Mouse (Mus musculus) hindbrain, embryonic 11.5 days (tissue): Measurements from ENCODE around the gene Grid1. TPM values are rescaled to one million over a fixed set of nuclear protein-coding genes. Genes with fewer than 3 reads are reported as not detected.

Experiments
- ATAC-seq: fragments of 200-750 bp; cut with Nextera tagmentation; 2 replicates; pipeline ENCODE4 v1.8.0; 2017; ENCODE audit warnings: mild to moderate bottlenecking, moderate TSS enrichment, moderate library complexity; ENCODE audit not compliant: low FRiP score
- DNase-seq: peaks from one replicate; pipeline ENCODE4 v3.0.0-alpha.2; 2015; ENCODE audit warnings: low spot score
- H3K27ac ChIP-seq: fragments of 300-500 bp; sonication (generic); 2 replicates; pipeline ENCODE4 v1.5.1; 2014; ENCODE audit warnings: mild to moderate bottlenecking, low read depth, low read length
- H3K27me3 ChIP-seq: fragments of 300-500 bp; sonication (generic); 2 replicates; pipeline ENCODE4 v1.6.1; 2014; ENCODE audit warnings: mild to moderate bottlenecking, low read length, moderate library complexity, mixed read lengths; ENCODE audit not compliant: control insufficient read depth, insufficient read depth
- H3K36me3 ChIP-seq: fragments of 300-500 bp; sonication (generic); 2 replicates; pipeline ENCODE4 v1.6.1; 2014; ENCODE audit warnings: mild to moderate bottlenecking, low read length, moderate library complexity, mixed read lengths; ENCODE audit not compliant: control insufficient read depth, insufficient read depth
- H3K4me1 ChIP-seq: fragments of 300-500 bp; sonication (generic); replicated peaks from 2 replicates; pipeline ENCODE4 v1.6.1; 2014; ENCODE audit warnings: low read length, mixed read lengths; ENCODE audit not compliant: control insufficient read depth, insufficient read depth
- H3K4me2 ChIP-seq: fragments of 300-500 bp; sonication (generic); replicated peaks from 2 replicates; pipeline ENCODE4 v1.6.1; 2014; ENCODE audit warnings: mild to moderate bottlenecking, low read depth, low read length
- H3K4me3 ChIP-seq: fragments of 300-500 bp; sonication (generic); 2 replicates; pipeline ENCODE4 v1.5.1; 2014; ENCODE audit warnings: low read depth, low read length
- H3K9ac ChIP-seq: fragments of 300-500 bp; sonication (generic); 2 replicates; pipeline ENCODE4 v1.6.1; 2014; ENCODE audit warnings: low read depth, low read length
- H3K9me3 ChIP-seq: fragments of 300-500 bp; sonication (generic); 2 replicates; pipeline ENCODE4 v1.6.1; 2016; ENCODE audit warnings: low read length; ENCODE audit not compliant: control insufficient read depth
- WGBS: fragments of 180-500 bp; shearing (Covaris S2); extraction: QIAGEN DNeasy Blood & Tissue Kit; methylation state at CpG from one replicate; pipeline ENCODE4 v1.1.7; 2014; 5-methylcytosine and 5-hydroxymethylcytosine counted together
- polyA plus RNA-seq: library from polyadenylated mRNA; unstranded; fragments of >200 nt; fragmentation: Nextera tagmentation; extraction: Ambion mirVana; gene quantifications from 2 replicates; pipeline ENCODE4 v1.2.1, GENCODE M21; 2014

Grid1 gene
- polyA plus RNA-seq, 1 experiment from 2014 or later = 0.54 TPM

DNA sequence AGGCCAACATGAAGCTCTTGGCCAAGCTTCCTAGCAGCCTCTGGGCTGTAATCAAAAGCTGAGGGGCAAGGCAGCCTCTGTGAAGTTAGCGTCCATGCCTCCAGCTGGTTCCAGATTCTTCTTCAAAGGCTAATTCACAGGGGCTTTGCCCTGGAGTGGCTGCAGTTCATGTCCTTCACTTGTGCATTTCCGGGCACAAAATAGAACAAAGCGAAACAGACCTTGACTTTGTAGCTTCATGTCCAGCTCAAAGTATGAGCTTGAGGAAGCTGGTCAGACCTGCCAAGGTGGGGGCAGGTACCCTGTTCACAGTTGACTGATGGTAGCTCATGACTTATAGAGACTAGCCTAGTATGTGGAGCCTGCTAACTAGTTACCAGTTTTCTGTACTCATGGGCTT lies 356.1 kb downstream of the Grid1 start:
- ATAC-seq (no peak), DNase-seq (no peak)
- Histone ChIP-seq H3K9ac (no peak overlapping the region), H3K27me3 (no peaks in the 10 kb centered on the region), H3K4me1 (no peaks in the 10 kb centered on the region), H3K4me2 (no peak overlapping the region), H3K4me3 (no peak overlapping the region), H3K36me3 (no peaks in the 10 kb centered on the region), H3K9me3 (no peaks in the 10 kb centered on the region), H3K27ac (no peak overlapping the region)
- 91% methylated on average over 3 of the region's 3 CpGs for WGBS

DNA sequence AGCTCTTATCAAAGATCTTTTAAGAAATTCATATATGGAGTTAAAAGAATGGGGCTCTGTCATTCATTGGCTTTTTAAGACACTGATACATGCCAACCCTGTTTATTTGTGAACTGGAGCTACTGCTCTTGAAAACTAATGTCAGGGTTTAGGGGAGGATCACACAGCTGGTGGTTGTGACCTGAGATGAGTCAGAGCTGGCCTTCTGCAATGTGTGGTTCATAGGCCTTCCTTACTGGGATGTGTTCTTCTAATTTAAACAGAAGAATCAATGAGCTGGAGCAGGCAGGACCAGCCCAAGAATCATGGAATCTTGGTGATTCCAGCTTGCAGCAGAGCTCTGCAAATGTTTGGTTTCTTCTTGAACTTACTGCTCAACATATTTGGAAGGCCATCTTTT lies 359.2 kb downstream of the Grid1 start:
- H3K9me3 ChIP-seq = no peaks in the 10 kb centered on the region
- no peak for DNase-seq
- H3K4me3 ChIP-seq = no peak overlapping the region
- H3K4me2 ChIP-seq = no peak overlapping the region
- no peak for ATAC-seq
- H3K9ac ChIP-seq = no peak overlapping the region
- no peak overlapping the region for H3K27ac ChIP-seq
- no peaks in the 10 kb centered on the region for H3K36me3 ChIP-seq
- no peaks in the 10 kb centered on the region for H3K4me1 ChIP-seq
- H3K27me3 ChIP-seq = no peaks in the 10 kb centered on the region

DNA sequence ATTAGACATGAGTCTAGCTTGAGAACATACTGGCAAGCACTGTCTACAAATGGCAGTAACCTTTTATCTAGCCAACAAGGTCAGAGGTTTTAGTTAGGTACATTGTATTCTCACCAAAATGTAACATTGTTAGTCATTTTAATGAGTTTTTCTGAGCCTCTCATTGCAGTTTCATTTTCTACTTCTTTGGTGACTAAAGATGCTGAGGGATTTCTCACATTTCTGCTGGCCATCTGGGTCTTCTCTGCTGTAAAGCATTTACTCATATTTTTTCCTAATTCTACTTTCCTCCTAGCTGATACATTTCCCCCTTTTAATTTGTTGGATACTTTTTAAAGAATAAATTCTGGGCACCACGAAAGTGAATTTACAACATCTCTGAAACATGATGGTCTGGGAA lies 365.5 kb downstream of the Grid1 start:
- WGBS = 75% methylated on average over 1 of the region's 1 CpGs
- Histone ChIP-seq H3K4me1 (no peaks in the 10 kb centered on the region), H3K27ac (no peak overlapping the region), H3K4me2 (no peak overlapping the region), H3K9me3 (no peaks in the 10 kb centered on the region), H3K36me3 (no peaks in the 10 kb centered on the region), H3K27me3 (no peaks in the 10 kb centered on the region), H3K4me3 (no peak overlapping the region), H3K9ac (no peak overlapping the region)
- DNase-seq (no peak), ATAC-seq (no peak)

- no peaks in the 10 kb centered on the region for H3K9me3 ChIP-seq
- H3K4me3 ChIP-seq = no peak overlapping the region
- 90% methylated on average over 6 of the region's 6 CpGs for WGBS
- H3K36me3 ChIP-seq = no peaks in the 10 kb centered on the region
- no peak for ATAC-seq
- H3K4me2 ChIP-seq = no peak overlapping the region
- H3K27me3 ChIP-seq = no peaks in the 10 kb centered on the region
- H3K4me1 ChIP-seq = no peaks in the 10 kb centered on the region
- DNase-seq = no peak
- H3K27ac ChIP-seq = no peak overlapping the region
- H3K9ac ChIP-seq = no peak overlapping the region
Measured at GRCm38 (mm10) chr14:35192256-35192655, 372.3 kb downstream of the Grid1 start.

DNA sequence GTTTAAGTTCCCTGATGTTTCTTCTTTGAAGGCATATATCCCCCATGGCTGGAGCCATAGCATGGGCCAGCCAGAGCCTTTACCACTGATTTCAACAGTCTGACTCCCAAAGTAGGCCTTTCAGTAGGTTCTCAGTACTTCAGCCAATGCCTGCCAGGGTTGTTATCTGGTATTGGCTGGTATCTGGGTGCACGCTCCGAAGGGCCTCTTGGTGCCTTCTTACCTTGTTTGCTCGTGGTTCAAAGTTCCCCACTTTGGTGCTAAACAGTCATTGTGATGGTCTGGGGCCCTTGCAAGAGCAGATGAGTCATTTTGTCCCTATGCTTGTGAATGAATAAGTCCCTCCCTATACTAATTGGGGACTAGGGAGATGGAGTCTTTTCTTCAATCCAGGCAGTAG lies 377.5 kb downstream of the Grid1 start:
- Histone ChIP-seq H3K9me3 (no peaks in the 10 kb centered on the region), H3K4me1 (no peaks in the 10 kb centered on the region), H3K27me3 (no peaks in the 10 kb centered on the region), H3K4me3 (no peak overlapping the region), H3K27ac (no peak overlapping the region), H3K36me3 (no peaks in the 10 kb centered on the region), H3K9ac (no peak overlapping the region), H3K4me2 (no peak overlapping the region)
- DNase-seq (no peak), ATAC-seq (no peak)
- 88% methylated on average over 3 of the region's 3 CpGs for WGBS

DNA sequence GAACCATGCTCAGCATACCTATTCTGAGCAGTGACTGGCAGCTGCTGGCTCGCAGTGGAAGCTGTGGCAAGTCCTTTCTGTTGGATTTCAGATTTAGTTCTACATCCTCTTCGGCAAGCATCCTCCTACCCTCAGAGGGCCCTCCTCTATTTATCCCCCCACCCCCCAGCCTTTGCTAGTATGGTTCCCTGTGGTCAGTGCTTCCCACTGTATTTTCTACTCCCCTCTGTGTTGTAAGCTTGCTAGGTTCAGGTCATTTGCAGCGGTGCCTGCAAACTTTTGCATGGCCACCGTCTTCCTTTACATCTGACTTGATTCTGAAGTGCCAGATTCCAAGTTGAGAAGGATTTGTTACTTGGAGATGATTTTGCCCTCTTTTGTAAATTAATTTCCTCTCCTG lies 378.5 kb downstream of the Grid1 start:
- DNase-seq = no peak
- Histone ChIP-seq H3K4me2 (no peak overlapping the region), H3K4me1 (no peaks in the 10 kb centered on the region), H3K9ac (no peak overlapping the region), H3K27me3 (no peaks in the 10 kb centered on the region), H3K27ac (no peak overlapping the region), H3K36me3 (no peaks in the 10 kb centered on the region), H3K4me3 (no peak overlapping the region), H3K9me3 (no peaks in the 10 kb centered on the region)
- ATAC-seq = no peak
- WGBS = 90% methylated on average over 4 of the region's 4 CpGs

DNA sequence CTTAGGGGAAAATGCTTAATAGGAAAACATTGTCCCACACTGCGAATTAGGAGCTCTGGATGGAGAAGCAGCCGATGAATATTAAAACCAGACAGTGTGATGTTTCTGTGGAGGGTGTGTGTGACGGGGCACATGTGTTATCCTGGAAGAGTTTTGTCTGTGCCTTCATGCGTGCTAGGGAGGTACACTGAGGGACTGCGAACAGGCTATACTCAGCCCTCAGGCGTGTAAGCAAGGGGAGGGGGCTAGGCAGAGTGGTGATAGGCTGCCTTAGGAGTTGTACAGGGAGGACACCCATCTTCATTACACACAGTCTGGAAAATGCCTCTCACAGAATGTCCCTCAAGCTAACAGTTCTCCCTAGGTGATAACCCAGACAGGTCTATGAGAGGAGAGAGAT lies 379.0 kb downstream of the Grid1 start:
- H3K4me2 ChIP-seq = no peak overlapping the region
- ATAC-seq = no peak
- H3K9me3 ChIP-seq = no peaks in the 10 kb centered on the region
- H3K4me1 ChIP-seq = no peaks in the 10 kb centered on the region
- no peak overlapping the region for H3K4me3 ChIP-seq
- H3K36me3 ChIP-seq = no peaks in the 10 kb centered on the region
- H3K27ac ChIP-seq = no peak overlapping the region
- H3K9ac ChIP-seq = no peak overlapping the region
- DNase-seq = no peak
- 90% methylated on average over 6 of the region's 6 CpGs for WGBS
- H3K27me3 ChIP-seq = no peaks in the 10 kb centered on the region

DNA sequence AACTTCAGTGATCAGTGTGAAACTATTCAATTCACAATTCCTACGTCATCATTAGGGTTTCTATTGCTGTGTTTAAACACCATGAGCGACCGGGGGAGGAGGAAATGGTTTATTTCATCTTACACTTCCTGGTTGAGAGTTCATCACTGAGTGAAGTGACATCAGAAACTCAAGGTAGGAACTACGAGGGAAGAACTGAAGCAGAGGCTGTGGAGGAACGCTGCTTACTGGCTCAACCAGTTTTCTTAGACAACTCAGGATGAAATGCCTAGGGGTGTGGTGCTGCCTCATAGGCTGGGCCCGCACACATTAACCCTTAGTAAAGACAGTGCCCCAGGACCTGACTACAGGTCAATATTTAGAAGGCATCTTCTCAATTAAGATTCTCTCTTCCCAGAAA lies 389.5 kb downstream of the Grid1 start:
- H3K27me3 ChIP-seq = no peaks in the 10 kb centered on the region
- DNase-seq = no peak
- H3K9me3 ChIP-seq = no peaks in the 10 kb centered on the region
- H3K36me3 ChIP-seq = no peaks in the 10 kb centered on the region
- no peak for ATAC-seq
- no peak overlapping the region for H3K9ac ChIP-seq
- H3K4me3 ChIP-seq = no peak overlapping the region
- H3K27ac ChIP-seq = no peak overlapping the region
- H3K4me2 ChIP-seq = no peak overlapping the region
- H3K4me1 ChIP-seq = no peaks in the 10 kb centered on the region
- 70% methylated on average over 6 of the region's 6 CpGs for WGBS

DNA sequence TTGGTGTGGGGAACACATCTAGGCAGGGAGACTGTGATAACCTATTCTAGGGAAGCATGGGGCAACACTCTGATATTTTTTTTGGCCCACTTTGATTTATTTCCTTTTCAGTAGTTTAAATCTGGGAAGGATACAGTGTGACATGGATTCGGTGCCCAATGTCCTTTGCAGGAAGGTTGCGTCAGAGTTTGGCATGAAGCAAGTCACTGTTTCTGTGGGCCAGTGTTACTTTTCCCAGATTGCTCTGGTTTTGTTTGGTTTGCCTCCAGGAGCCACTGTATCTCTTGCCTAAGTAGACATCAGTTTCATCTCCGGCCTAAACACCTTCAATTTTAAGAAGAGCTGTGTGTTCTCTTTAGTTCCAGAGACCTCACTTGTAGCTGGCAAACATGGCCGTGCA lies 399.1 kb downstream of the Grid1 start:
- Histone ChIP-seq H3K27ac (no peak overlapping the region), H3K4me1 (no peaks in the 10 kb centered on the region), H3K36me3 (no peaks in the 10 kb centered on the region), H3K4me2 (no peak overlapping the region), H3K27me3 (no peaks in the 10 kb centered on the region), H3K9ac (no peak overlapping the region), H3K9me3 (no peaks in the 10 kb centered on the region), H3K4me3 (no peak overlapping the region)
- DNase-seq (no peak), ATAC-seq (no peak)
- WGBS = 88% methylated on average over 4 of the region's 4 CpGs
